Mouse (Mus musculus) lung, postnatal 0 days (tissue): ENCODE measurements around the gene B3galt6.
A peak's percentile ranks its signal among the peaks of the same experiment; 100 is the strongest.

Source experiments
- CTCF ChIP-seq: IDR thresholded peaks from 2 replicates; pipeline ENCODE4 v1.5.1; 2016; ENCODE audit warnings: antibody characterized with exemption, mild to moderate bottlenecking
- EP300 ChIP-seq: IDR thresholded peaks from 2 replicates; pipeline ENCODE4 v1.6.1; 2016; ENCODE audit warnings: antibody characterized with exemption, mild to moderate bottlenecking, control low read depth

DNA sequence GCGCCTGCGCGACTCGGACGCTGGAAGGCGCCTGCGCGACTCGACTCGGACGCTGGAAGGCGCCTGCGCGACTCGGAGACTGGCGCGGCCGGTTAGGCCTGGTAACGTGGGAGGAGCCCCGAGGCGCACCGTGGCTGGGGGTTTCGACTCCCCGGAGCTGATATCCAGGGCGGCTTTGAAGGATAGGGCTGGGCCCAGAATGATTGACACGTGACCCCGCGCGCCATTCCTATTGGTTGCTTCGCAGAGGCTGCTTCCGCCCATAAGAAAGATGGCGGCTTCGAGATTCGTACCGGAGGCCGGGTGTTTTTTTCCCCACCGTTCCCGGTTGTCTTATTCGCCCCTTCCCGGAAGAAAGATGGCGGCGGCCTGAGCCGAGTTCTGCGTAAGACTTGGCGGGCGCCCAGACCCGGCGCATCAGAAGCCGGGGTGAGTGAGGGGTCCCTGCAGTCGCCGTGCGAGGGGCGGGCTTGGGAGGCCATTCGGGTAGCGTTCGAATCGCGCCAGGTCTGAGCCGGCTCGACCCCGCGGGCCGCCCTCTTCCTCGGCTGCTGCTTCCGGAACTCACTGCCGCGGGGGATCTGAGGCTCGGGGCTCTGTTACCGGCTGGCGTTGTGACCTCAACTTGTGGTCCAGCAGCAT, 578 bp upstream of the B3galt6 start:
- peak; percentile 43; the same call in 1 of the 2 replicates for TF ChIP-seq CTCF
- TF ChIP-seq EP300: no peak
